Mouse (Mus musculus) megakaryocyte progenitor cell, adult 5-6 weeks (primary cell): ENCODE data around the gene Olfr1206. TPM values are rescaled to one million over a fixed set of nuclear protein-coding genes. Genes with fewer than 3 reads are reported as not detected.

Experiments used
- ATAC-seq: replicated peaks from 2 replicates; pipeline ENCODE4 v1.8.0; 2016; ENCODE audit warnings: mild to moderate bottlenecking, moderate TSS enrichment, inconsistent platforms; ENCODE audit not compliant: poor library complexity
- total RNA-seq, 2 experiments: library from RNA; stranded (forward) in 1 of 2; stranded (reverse) in 1 of 2; fragments of 157-497, 149-512 nt in 1 of 2; fragments of 200-1000 nt in 1 of 2; gene quantifications; 2 replicates each; pipeline versions ENCODE4 v1.2.3 to v1.2.4; 2015 to 2017

Gene Olfr1206
- not detected in 2 replicates for total RNA-seq (2015)
- total RNA-seq (2017): not detected in 2 replicates

GRCm38 (mm10) chr2:88862931-88863330 is at the start of gene Olfr1206:
Olfr1206 (plus strand) TSS chr2:88863231.
- no peak for ATAC-seq

GRCm38 (mm10) chr2:88814196-88814595 is 48.8 kb upstream of the Olfr1206 start, which contains the start of gene Olfr1202:
Olfr1202 (plus strand) TSS chr2:88814496.
- no peak for ATAC-seq

DNA sequence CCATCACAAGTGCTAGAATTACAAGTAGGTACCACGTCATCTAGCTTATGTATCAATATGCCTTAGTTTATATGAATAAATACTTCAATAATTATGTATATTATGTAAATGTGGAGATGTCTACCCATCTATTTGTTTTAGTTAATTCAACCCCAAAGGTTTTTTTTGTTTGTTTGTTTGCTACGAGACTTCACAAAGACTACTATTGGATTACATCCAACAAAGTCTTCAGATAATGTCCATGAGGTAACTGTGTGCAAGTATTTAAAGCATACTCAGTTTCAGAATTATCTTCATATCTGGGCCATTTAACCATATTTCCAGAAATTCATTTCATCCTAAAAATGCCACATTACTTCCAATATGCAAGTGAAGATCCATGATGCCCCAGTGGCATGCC is 33.6 kb upstream of the Olfr1206 start, which contains the start of gene Olfr1205:
Gene Olfr1205, plus strand, starts transcription at position 301 of the 400 bp plus-strand sequence.
- ATAC-seq: no peak

DNA sequence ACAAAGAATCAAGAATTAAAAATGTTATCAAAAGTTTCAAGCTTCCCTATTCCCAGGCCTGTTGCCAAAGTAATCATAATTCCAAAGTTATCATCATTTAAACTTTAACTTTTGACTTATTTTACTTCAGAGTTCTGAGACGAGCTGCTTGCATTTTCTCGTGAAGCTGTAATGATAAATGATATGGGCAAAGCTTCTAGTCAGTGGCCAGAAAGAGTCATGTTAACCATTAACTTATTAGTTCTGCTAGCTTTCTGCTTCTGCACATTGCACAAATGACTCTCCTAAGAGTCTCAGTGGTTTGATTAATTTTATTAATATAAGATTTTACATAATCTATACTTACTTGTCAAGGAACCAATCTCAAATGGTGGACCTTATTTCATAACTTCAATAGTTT is 24.6 kb upstream of the Olfr1206 start:
- no peak for ATAC-seq

DNA sequence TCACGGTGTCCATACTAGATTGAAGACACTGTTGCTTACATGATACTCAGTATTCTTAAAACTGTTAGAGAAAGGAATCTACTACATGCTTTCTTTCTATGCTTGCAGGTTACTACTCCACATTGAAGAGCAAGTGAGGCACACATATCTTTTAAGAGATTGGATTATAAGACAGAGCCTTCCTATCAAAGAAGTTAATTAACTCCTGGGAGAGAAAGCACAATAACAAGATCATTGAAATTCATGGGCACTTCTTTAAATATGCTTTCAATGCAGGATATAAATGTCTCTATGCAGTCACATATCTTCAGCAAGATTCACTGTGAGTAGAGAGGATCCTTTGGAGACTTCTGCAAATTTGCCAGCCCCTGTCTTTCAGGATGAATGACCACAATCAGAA is 14.0 kb upstream of the Olfr1206 start, which contains the start of gene Olfr1204:
Gene Olfr1204, plus strand, starts transcription at position 301 of the 400 bp plus-strand sequence.
- no peak for ATAC-seq

- ATAC-seq: no peak
Measured at GRCm38 (mm10) chr2:88902211-88902610, 39.2 kb downstream of the Olfr1206 start, which contains the start of gene Olfr1208. Olfr1208 (minus strand) TSS chr2:88902311.

DNA sequence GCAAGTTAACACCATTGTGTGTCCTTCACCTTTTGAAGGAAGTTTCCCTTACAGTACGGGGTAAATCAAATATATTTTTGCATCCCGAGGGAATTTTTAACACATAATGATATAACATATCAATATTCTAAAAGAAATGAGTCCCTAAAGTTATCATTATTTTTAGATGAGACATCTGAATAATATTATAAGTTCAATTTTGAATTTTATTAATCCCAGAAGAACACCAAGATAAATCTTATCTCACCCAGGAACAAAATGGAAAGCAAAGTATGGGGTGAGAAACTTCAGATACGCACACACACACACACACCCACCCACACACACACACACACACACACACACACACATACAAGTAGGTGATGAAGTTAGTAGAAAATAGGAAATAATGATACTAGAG is 52.0 kb downstream of the Olfr1206 start, which contains the start of gene Olfr1209:
Gene Olfr1209, minus strand, starts transcription at position 101 of the 400 bp plus-strand sequence.
- no peak for ATAC-seq

Other genes with a start within 250 kb of the Olfr1206 start
- gene Olfr1191-ps1, start 222.7 kb upstream of the Olfr1206 start, total RNA-seq (2015): not detected in 2 replicates
- gene Olfr1191-ps1, start 222.7 kb upstream of the Olfr1206 start, total RNA-seq (2017): not detected in 2 replicates
- not detected in 2 replicates for gene Olfr1192-ps1, start 214.7 kb upstream of the Olfr1206 start, total RNA-seq (2015)
- not detected in 2 replicates for gene Olfr1192-ps1, start 214.7 kb upstream of the Olfr1206 start, total RNA-seq (2017)
- gene Olfr1193, start 187.6 kb upstream of the Olfr1206 start, total RNA-seq (2015): not detected in 2 replicates
- not detected in 2 replicates for gene Olfr1193, start 187.6 kb upstream of the Olfr1206 start, total RNA-seq (2017)
- not detected in 2 replicates for gene Olfr1195, start 174.0 kb upstream of the Olfr1206 start, total RNA-seq (2015)
- not detected in 2 replicates for gene Olfr1195, start 174.0 kb upstream of the Olfr1206 start, total RNA-seq (2017)
- gene Olfr1196, start 158.6 kb upstream of the Olfr1206 start, total RNA-seq (2015): not detected in 2 replicates
- not detected in 2 replicates for gene Olfr1196, start 158.6 kb upstream of the Olfr1206 start, total RNA-seq (2017)
- not detected in 2 replicates for gene Olfr1197, start 130.9 kb upstream of the Olfr1206 start, total RNA-seq (2015)
- gene Olfr1197, start 130.9 kb upstream of the Olfr1206 start, total RNA-seq (2017): not detected in 2 replicates
- gene Olfr1198, start 111.9 kb upstream of the Olfr1206 start, total RNA-seq (2015): not detected in 2 replicates
- not detected in 2 replicates for gene Olfr1198, start 111.9 kb upstream of the Olfr1206 start, total RNA-seq (2017)
- not detected in 2 replicates for gene Olfr1199, start 102.8 kb upstream of the Olfr1206 start, total RNA-seq (2015)
- gene Olfr1199, start 102.8 kb upstream of the Olfr1206 start, total RNA-seq (2017): not detected in 2 replicates
- gene Olfr1200, start 92.7 kb upstream of the Olfr1206 start, total RNA-seq (2015): not detected in 2 replicates
- not detected in 2 replicates for gene Olfr1200, start 92.7 kb upstream of the Olfr1206 start, total RNA-seq (2017)
- not detected in 2 replicates for gene Olfr1201, start 70.2 kb upstream of the Olfr1206 start, total RNA-seq (2015)
- not detected in 2 replicates for gene Olfr1201, start 70.2 kb upstream of the Olfr1206 start, total RNA-seq (2017)
- not detected in 2 replicates for gene Olfr1202, start 48.7 kb upstream of the Olfr1206 start, total RNA-seq (2015)
- not detected in 2 replicates for gene Olfr1202, start 48.7 kb upstream of the Olfr1206 start, total RNA-seq (2017)
- not detected in 2 replicates for gene Olfr1205, start 33.5 kb upstream of the Olfr1206 start, total RNA-seq (2015)
- not detected in 2 replicates for gene Olfr1205, start 33.5 kb upstream of the Olfr1206 start, total RNA-seq (2017)
- gene Olfr1204, start 13.9 kb upstream of the Olfr1206 start, total RNA-seq (2015): not detected in 2 replicates
- gene Olfr1204, start 13.9 kb upstream of the Olfr1206 start, total RNA-seq (2017): not detected in 2 replicates
- gene Olfr1208, start 39.1 kb downstream of the Olfr1206 start, total RNA-seq (2015): not detected in 2 replicates
- gene Olfr1208, start 39.1 kb downstream of the Olfr1206 start, total RNA-seq (2017): not detected in 2 replicates
- not detected in 2 replicates for gene Olfr1209, start 51.9 kb downstream of the Olfr1206 start, total RNA-seq (2015)
- not detected in 2 replicates for gene Olfr1209, start 51.9 kb downstream of the Olfr1206 start, total RNA-seq (2017)
- gene Olfr1211, start 74.9 kb downstream of the Olfr1206 start, total RNA-seq (2015): not detected in 2 replicates
- gene Olfr1211, start 74.9 kb downstream of the Olfr1206 start, total RNA-seq (2017): not detected in 2 replicates
- not detected in 2 replicates for gene Olfr1212, start 90.7 kb downstream of the Olfr1206 start, total RNA-seq (2015)
- gene Olfr1212, start 90.7 kb downstream of the Olfr1206 start, total RNA-seq (2017): not detected in 2 replicates
- not detected in 2 replicates for gene Gm13762, start 117.0 kb downstream of the Olfr1206 start, total RNA-seq (2015)
- gene Gm13762, start 117.0 kb downstream of the Olfr1206 start, total RNA-seq (2017): not detected in 2 replicates
- gene Olfr1214, start 129.4 kb downstream of the Olfr1206 start, total RNA-seq (2015): not detected in 2 replicates
- gene Olfr1214, start 129.4 kb downstream of the Olfr1206 start, total RNA-seq (2017): not detected in 2 replicates
- gene Olfr1215, start 143.7 kb downstream of the Olfr1206 start, total RNA-seq (2015): not detected in 2 replicates
- gene Olfr1215, start 143.7 kb downstream of the Olfr1206 start, total RNA-seq (2017): not detected in 2 replicates
- gene Olfr1216, start 155.1 kb downstream of the Olfr1206 start, total RNA-seq (2015): not detected in 2 replicates
- not detected in 2 replicates for gene Olfr1216, start 155.1 kb downstream of the Olfr1206 start, total RNA-seq (2017)
- gene Olfr1217, start 168.8 kb downstream of the Olfr1206 start, total RNA-seq (2015): not detected in 2 replicates
- not detected in 2 replicates for gene Olfr1217, start 168.8 kb downstream of the Olfr1206 start, total RNA-seq (2017)
- gene Olfr1218, start 198.0 kb downstream of the Olfr1206 start, total RNA-seq (2015): not detected in 2 replicates
- gene Olfr1218, start 198.0 kb downstream of the Olfr1206 start, total RNA-seq (2017): not detected in 2 replicates
- not detected in 2 replicates for gene Olfr1219, start 220.3 kb downstream of the Olfr1206 start, total RNA-seq (2015)
- not detected in 2 replicates for gene Olfr1219, start 220.3 kb downstream of the Olfr1206 start, total RNA-seq (2017)
- not detected in 2 replicates for gene Olfr1220, start 243.6 kb downstream of the Olfr1206 start, total RNA-seq (2015)
- not detected in 2 replicates for gene Olfr1220, start 243.6 kb downstream of the Olfr1206 start, total RNA-seq (2017)